Mouse (Mus musculus): ENCODE measurements at regions not wholly inside any gene's neighbourhood (a gene's known extent, or its start where the extent isn't known, plus 50 kb on each side); places are given as distances from the start of the nearest gene placed in this dataset.

- in situ Hi-C loops (cut with MboI, MseI): no loop called here
Observed at GRCm38 (mm10) chr10:9168725-9169124, 282.9 kb upstream of the Sash1 start.

- in situ Hi-C loops (cut with MboI, MseI): no loop called here
Observed at GRCm38 (mm10) chr10:9166017-9166416, 280.1 kb upstream of the Sash1 start.

- in situ Hi-C loops (cut with MboI, MseI): no loop called here
Observed at GRCm38 (mm10) chr10:9165598-9165997, 279.7 kb upstream of the Sash1 start.

GRCm38 (mm10) chr10:9164333-9164732 lies 278.5 kb upstream of the Sash1 start:
- in situ Hi-C loops (cut with MboI, MseI): no loop called here

GRCm38 (mm10) chr10:9161597-9161996 lies 275.7 kb upstream of the Sash1 start:
- in situ Hi-C loops (cut with MboI, MseI): no loop called here

- in situ Hi-C loops (cut with MboI, MseI): no loop called here
Observed at GRCm38 (mm10) chr10:9157299-9158215, 271.7 kb upstream of the Sash1 start.

GRCm38 (mm10) chr10:9136099-9136498 lies 250.2 kb upstream of the Sash1 start:
- in situ Hi-C loops (cut with MboI, MseI): loop anchor here (5.0 kb wide), 1 partner anchor 86 kb away; no protein-coding TSS in a partner anchor

GRCm38 (mm10) chr10:9134293-9135021 lies 248.6 kb upstream of the Sash1 start:
- in situ Hi-C loops (cut with MboI, MseI): loop anchor here (5.0 kb wide), 1 partner anchor 88 kb away; no protein-coding TSS in a partner anchor

GRCm38 (mm10) chr10:9130061-9130460 lies 244.2 kb upstream of the Sash1 start:
- in situ Hi-C loops (cut with MboI, MseI): no loop called here

- in situ Hi-C loops (cut with MboI, MseI): no loop called here
Observed at GRCm38 (mm10) chr10:9119249-9119648, 233.4 kb upstream of the Sash1 start.

- in situ Hi-C loops (cut with MboI, MseI): no loop called here
Observed at GRCm38 (mm10) chr10:9117648-9118551, 232.0 kb upstream of the Sash1 start.

- in situ Hi-C loops (cut with MboI, MseI): no loop called here
Observed at GRCm38 (mm10) chr10:9117134-9117533, 231.3 kb upstream of the Sash1 start.

- in situ Hi-C loops (cut with MboI, MseI): no loop called here
Observed at GRCm38 (mm10) chr10:9113706-9114105, 227.8 kb upstream of the Sash1 start.

GRCm38 (mm10) chr10:9111051-9111450 lies 225.2 kb upstream of the Sash1 start:
- in situ Hi-C loops (cut with MboI, MseI): no loop called here

- in situ Hi-C loops (cut with MboI, MseI): no loop called here
Observed at GRCm38 (mm10) chr10:9096207-9096606, 210.3 kb upstream of the Sash1 start.

- in situ Hi-C loops (cut with MboI, MseI): no loop called here
Observed at GRCm38 (mm10) chr10:9095163-9095562, 209.3 kb upstream of the Sash1 start.

GRCm38 (mm10) chr10:9092237-9092885 lies 206.5 kb upstream of the Sash1 start:
- in situ Hi-C loops (cut with MboI, MseI): no loop called here

- in situ Hi-C loops (cut with MboI, MseI): no loop called here
Observed at GRCm38 (mm10) chr10:9090961-9091360, 205.1 kb upstream of the Sash1 start.

- in situ Hi-C loops (cut with MboI, MseI): no loop called here
Observed at GRCm38 (mm10) chr10:9087871-9088270, 202.0 kb upstream of the Sash1 start.

GRCm38 (mm10) chr10:9087171-9087570 lies 201.3 kb upstream of the Sash1 start:
- in situ Hi-C loops (cut with MboI, MseI): no loop called here

GRCm38 (mm10) chr10:9086666-9087065 lies 200.8 kb upstream of the Sash1 start:
- in situ Hi-C loops (cut with MboI, MseI): no loop called here

All from T-helper 2 cell (primary cell).